Mouse (Mus musculus) thymus, postnatal 36 days (tissue): Measurements from ENCODE around the gene Gramd2.

Experiments
- DNase-seq, 2 experiments: peaks; one replicate each; pipeline ENCODE4 v3.0.0; 2022; ENCODE audit warnings: mixed read lengths in 2 of 2

The Gramd2 gene

GRCm38 (mm10) chr9:59679678-59680533, at the start of gene Gramd2:
Gene Gramd2 (plus strand): TSS chr9:59680144.
- DNase-seq = peak; percentile 53 to 60

- DNase-seq = no peak
Observed at GRCm38 (mm10) chr9:59638372-59638771, 41.6 kb upstream of the Gramd2 start.

GRCm38 (mm10) chr9:59639936-59640335, 40.0 kb upstream of the Gramd2 start:
- no peak for DNase-seq

GRCm38 (mm10) chr9:59641320-59641719, 38.6 kb upstream of the Gramd2 start:
- DNase-seq = no peak

- no peak for DNase-seq
Observed at GRCm38 (mm10) chr9:59649911-59650310, 30.0 kb upstream of the Gramd2 start.

- DNase-seq = no peak
Observed at GRCm38 (mm10) chr9:59653371-59653770, 26.6 kb upstream of the Gramd2 start.

GRCm38 (mm10) chr9:59654450-59654983, 25.4 kb upstream of the Gramd2 start:
- no peak for DNase-seq

- peak; percentile 97 for DNase-seq
Observed at GRCm38 (mm10) chr9:59655958-59656634, 23.8 kb upstream of the Gramd2 start, which contains the start of gene Pkm. Gene Pkm (plus strand): TSS chr9:59656368.

GRCm38 (mm10) chr9:59656635-59657617, 23.0 kb upstream of the Gramd2 start:
- peak; percentile 81 to 82 for DNase-seq

GRCm38 (mm10) chr9:59658146-59658545, 21.8 kb upstream of the Gramd2 start:
- DNase-seq = no peak

- peak; percentile 84 to 89 for DNase-seq
Observed at GRCm38 (mm10) chr9:59659036-59660026, 20.6 kb upstream of the Gramd2 start.

GRCm38 (mm10) chr9:59660421-59660820, 19.5 kb upstream of the Gramd2 start:
- DNase-seq = no peak

GRCm38 (mm10) chr9:59661298-59661975, 18.5 kb upstream of the Gramd2 start:
- no peak for DNase-seq

GRCm38 (mm10) chr9:59663226-59663625, 16.7 kb upstream of the Gramd2 start:
- DNase-seq = no peak

- DNase-seq = no peak
Observed at GRCm38 (mm10) chr9:59663957-59664356, 16.0 kb upstream of the Gramd2 start.

GRCm38 (mm10) chr9:59664664-59665256, 15.2 kb upstream of the Gramd2 start:
- DNase-seq = no peak

GRCm38 (mm10) chr9:59666016-59666415, 13.9 kb upstream of the Gramd2 start:
- no peak for DNase-seq

GRCm38 (mm10) chr9:59666813-59667212, 13.1 kb upstream of the Gramd2 start:
- no peak for DNase-seq

- no peak for DNase-seq
Observed at GRCm38 (mm10) chr9:59667250-59667649, 12.7 kb upstream of the Gramd2 start.

GRCm38 (mm10) chr9:59667904-59668303, 12.0 kb upstream of the Gramd2 start:
- DNase-seq = no peak
